ENCODE assay signal across 28 mouse cellular contexts in the genomic region with DNA sequence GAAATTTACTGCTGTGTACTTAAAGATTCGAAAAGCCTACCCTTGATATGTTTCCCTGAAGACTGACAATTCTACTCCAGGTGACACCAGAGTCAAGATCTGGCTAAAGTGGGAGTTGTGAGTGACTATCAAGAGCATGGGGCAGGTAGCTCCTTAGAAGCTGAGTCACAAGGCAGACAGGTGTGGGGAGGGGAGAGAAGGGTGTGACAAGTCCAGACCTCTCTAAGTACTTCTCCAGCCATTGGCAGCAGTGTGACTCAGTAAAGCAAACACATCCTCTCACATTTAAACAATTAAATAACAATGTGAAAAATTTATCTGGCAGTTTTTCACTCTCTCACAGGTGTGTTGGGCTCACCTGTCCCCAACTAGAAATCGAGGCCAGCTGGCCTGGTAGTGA. TPM values are rescaled to one million over a fixed set of nuclear protein-coding genes. Genes with fewer than 3 reads are reported as not detected.
DNase-seq lines count a peak whose midpoint lies in the region; ATAC-seq and TF ChIP-seq lines count a peak whose summit lies in the region.
"Had no signal": no experiment of that assay in that cellular context is flagged by ENCODE, and none has a peak within 500 bp of the region (broad histone marks: within the 10 kb centered on the region; RNA-seq: fewer than 3 reads in every experiment).

No protein-coding gene starts in this region.

- no peak for TF ChIP-seq EP300 in stomach, postnatal 0 days (optimal IDR thresholded peaks at IDR 0.05)

- peak; percentile 84 for ATAC-seq in lung, embryonic 16.5 days (ENCODE audit: low read depth)
- peak; percentile 90 for ATAC-seq in stomach, postnatal 0 days (ENCODE audit: low FRiP score, low TSS enrichment)
- ATAC-seq: CD4-positive, CD25-positive, alpha-beta regulatory T cell, adult 4 months; forebrain, embryonic 15.5 days had no signal

- TF ChIP-seq CTCF in stomach, postnatal 0 days (IDR thresholded peaks at IDR 0.05; ENCODE audit: low read depth), result no peak

- no peaks in the 10 kb centered on the region for H3K36me3 ChIP-seq in lung, embryonic 16.5 days (ENCODE audit: control insufficient read depth, insufficient read depth, low read length)
- no peaks in the 10 kb centered on the region for H3K36me3 ChIP-seq in stomach, postnatal 0 days (ENCODE audit: control insufficient read depth, insufficient read depth, low read length)
- H3K36me3 ChIP-seq: embryonic facial prominence, embryonic 12.5 days; forebrain, embryonic 15.5 days; G1E; heart, embryonic 15.5 days had no signal

- no peaks in the 10 kb centered on the region for H3K9me3 ChIP-seq in lung, embryonic 16.5 days (ENCODE audit: control insufficient read depth, low read length)
- H3K9me3 ChIP-seq in stomach, postnatal 0 days (ENCODE audit: control insufficient read depth, low read length), result no peaks in the 10 kb centered on the region
- H3K9me3 ChIP-seq: embryonic facial prominence, embryonic 12.5 days; forebrain, embryonic 15.5 days; G1E; heart, embryonic 15.5 days had no signal

- DNase-seq in urinary bladder, postnatal 14 days (ENCODE audit: low spot score), result peak; percentile 42
- no peak for DNase-seq in urinary bladder, postnatal 4 days (ENCODE audit: low spot score in 2 of 2)
- peak; percentile 84 for DNase-seq in lung, postnatal 36 days
- DNase-seq in stomach, postnatal 0 days (ENCODE audit: low spot score), result peak; percentile 47
- no peak for DNase-seq in B cell, adult 2 months
- DNase-seq in layer of hippocampus, postnatal 14 days (ENCODE audit: low spot score in 2 of 2), result no peak
- no peak for DNase-seq in heart, adult 18-20 months
- DNase-seq: adrenal gland, adult 8-10 months; cerebellum, adult 11 months; cerebellum, adult 9-10 months; cerebellum, postnatal 25 days; gastrocnemius, postnatal 10 days; heart, adult 2 months; heart, postnatal 14 days had no signal

- H3K4me3 ChIP-seq in lung, embryonic 16.5 days (ENCODE audit: low read length), result no peak overlapping the region
- no peak overlapping the region for H3K4me3 ChIP-seq in stomach, postnatal 0 days (ENCODE audit: low read depth, low read length)
- H3K4me3 ChIP-seq: embryonic facial prominence, embryonic 12.5 days; forebrain, embryonic 15.5 days; heart, adult 2 months; heart, embryonic 15.5 days had no signal

- peaks cover 4% of the 10 kb centered on the region for H3K4me1 ChIP-seq in lung, embryonic 16.5 days (replicated peaks; ENCODE audit: control insufficient read depth, insufficient read depth, low read length)
- H3K4me1 ChIP-seq in stomach, postnatal 0 days (replicated peaks; ENCODE audit: control insufficient read depth, insufficient read depth), result no peaks in the 10 kb centered on the region
- H3K4me1 ChIP-seq: embryonic facial prominence, embryonic 12.5 days; forebrain, embryonic 15.5 days; heart, embryonic 15.5 days had no signal

- 50% methylated on average over 2 of the region's 2 CpGs for WGBS in lung, embryonic 16.5 days
- 50% methylated on average over 2 of the region's 2 CpGs for WGBS in stomach, postnatal 0 days

- no peaks in the 10 kb centered on the region for H3K27me3 ChIP-seq in lung, embryonic 16.5 days (ENCODE audit: control insufficient read depth, insufficient read depth, low read depth, low read length)
- no peaks in the 10 kb centered on the region for H3K27me3 ChIP-seq in stomach, postnatal 0 days (ENCODE audit: control insufficient read depth, insufficient read depth, low read length)
- H3K27me3 ChIP-seq: embryonic facial prominence, embryonic 12.5 days; forebrain, embryonic 15.5 days; heart, embryonic 15.5 days had no signal

- H3K4me2 ChIP-seq in lung, embryonic 16.5 days (ENCODE audit: low read depth, low read length), result no peak overlapping the region
- no peak overlapping the region for H3K4me2 ChIP-seq in stomach, postnatal 0 days (replicated peaks; ENCODE audit: low read depth)
- H3K4me2 ChIP-seq: embryonic facial prominence, embryonic 12.5 days; forebrain, embryonic 15.5 days; heart, embryonic 11.5 days; heart, embryonic 15.5 days had no signal

- H3K27ac ChIP-seq in lung, embryonic 16.5 days (ENCODE audit: low read length), result peak overlapping the region; percentile 75
- 0 out of 2 replicates have a peak overlapping the region, but pooled peaks have one; percentile 0 for H3K27ac ChIP-seq in stomach, postnatal 0 days (replicated peaks)
- H3K27ac ChIP-seq: embryonic facial prominence, embryonic 12.5 days; forebrain, embryonic 15.5 days; heart, adult 2 months; heart, embryonic 15.5 days had no signal

- no peak overlapping the region for H3K9ac ChIP-seq in lung, embryonic 16.5 days (ENCODE audit: low read length)
- H3K9ac ChIP-seq in stomach, postnatal 0 days (ENCODE audit: low read length), result no peak overlapping the region
- H3K9ac ChIP-seq: embryonic facial prominence, embryonic 12.5 days; forebrain, embryonic 15.5 days; heart, embryonic 15.5 days had no signal

RNA-seq across cellular contexts. Expression of gene 4930432M17Rik, which starts 44.9 kb away (rescaled TPM):
- polyA plus RNA-seq in lung, embryonic 16.5 days (2015; fragmentation: Nextera tagmentation; extraction: Ambion mirVana), result not detected in 2 replicates
- polyA plus RNA-seq in stomach, postnatal 0 days (2015; fragmentation: Nextera tagmentation; extraction: Ambion mirVana), result not detected in 2 replicates
- not detected for total RNA-seq in layer of hippocampus, postnatal 14 days (2021)
- not detected for total RNA-seq in heart, adult 18-20 months (2021)
- total RNA-seq: adrenal gland, adult 8-10 months; adrenal gland, postnatal 4 days; gastrocnemius, postnatal 10 days; gastrocnemius, postnatal 4 days; heart, adult 2 months; heart, postnatal 14 days; hematopoietic stem cell, adult 5-6 weeks had no signal
- polyA plus RNA-seq: brain, embryonic 14.5 days; CD4-positive, CD25-positive, alpha-beta regulatory T cell, adult 4 months; cortical plate, adult 2 months; embryonic facial prominence, embryonic 12.5 days; forebrain, embryonic 11.5 days; forebrain, embryonic 15.5 days; frontal cortex, adult 2 months; G1E; heart, adult 2 months; heart, embryonic 11.5 days; heart, embryonic 15.5 days had no signal

Comparison
In these comparisons a context has a peak if more than half of its experiments do, and no peak if none do; other contexts are left out.
1. DNase-seq: peak in urinary bladder, postnatal 14 days (single experiment), lung, postnatal 36 days (single experiment) and stomach, postnatal 0 days (single experiment); none in urinary bladder, postnatal 4 days (0 of 2), B cell, adult 2 months (0 of 2), layer of hippocampus, postnatal 14 days (0 of 2) and heart, adult 18-20 months (0 of 2).